11 mouse cellular contexts compared by ENCODE assay signal in genomic region chr4:41479456-41479804, GRCm38 (mm10). TPM values are rescaled to one million over a fixed set of nuclear protein-coding genes. Genes with fewer than 3 reads are reported as not detected.
DNase-seq lines count a peak whose midpoint lies in the region; ATAC-seq lines count a peak whose summit lies in the region.
"Had no signal": no experiment of that assay in that cellular context is flagged by ENCODE, and none has a peak within 500 bp of the region (broad histone marks: within the 10 kb centered on the region; RNA-seq: fewer than 3 reads in every experiment).

No protein-coding gene starts in this region.

- peak overlapping the region; percentile 13; the same call in 1 of the 2 replicates for H3K9ac ChIP-seq in hindbrain, embryonic 13.5 days
- no peak overlapping the region for H3K9ac ChIP-seq in hindbrain, embryonic 14.5 days
- no peak overlapping the region for H3K9ac ChIP-seq in intestine, embryonic 15.5 days

- no peak for DNase-seq in hindbrain, embryonic 14.5 days (ENCODE audit: low spot score)
- peak; percentile 47 for DNase-seq in ovary, postnatal 14 days (ENCODE audit: low spot score)
- no peak for DNase-seq in ovary, postnatal 10 days (ENCODE audit: low spot score)
- DNase-seq in embryo, embryonic 10.5 days (ENCODE audit: low spot score) = no peak
- DNase-seq: thymus, postnatal 14 days had no signal

- 0 out of 2 replicates have a peak, but pooled peaks cover 3% of the 10 kb centered on the region for H3K4me1 ChIP-seq in hindbrain, embryonic 13.5 days (replicated peaks)
- H3K4me1 ChIP-seq in hindbrain, embryonic 14.5 days (replicated peaks; ENCODE audit: control insufficient read depth, insufficient read depth, low read length) = no peaks in the 10 kb centered on the region
- peaks cover 12% of the 10 kb centered on the region for H3K4me1 ChIP-seq in intestine, embryonic 15.5 days (replicated peaks)

- H3K36me3 ChIP-seq in hindbrain, embryonic 13.5 days = peaks cover 45% of the 10 kb centered on the region
- peaks cover 7% of the 10 kb centered on the region; the same call in 1 of the 2 replicates for H3K36me3 ChIP-seq in hindbrain, embryonic 14.5 days (replicated peaks; ENCODE audit: control insufficient read depth, insufficient read depth)
- H3K36me3 ChIP-seq in intestine, embryonic 15.5 days = no peaks in the 10 kb centered on the region

- no peak for ATAC-seq in hindbrain, embryonic 13.5 days (ENCODE audit: low FRiP score)
- no peak for ATAC-seq in hindbrain, embryonic 14.5 days (ENCODE audit: low FRiP score)
- peak; percentile 71; the same call in 1 of the 2 replicates for ATAC-seq in intestine, embryonic 15.5 days
- no peak for ATAC-seq in erythroid progenitor cell, adult 5-6 weeks (replicated peaks; ENCODE audit: low FRiP score, poor library complexity, severe bottlenecking)

- no peak overlapping the region for H3K4me2 ChIP-seq in hindbrain, embryonic 13.5 days
- no peak overlapping the region for H3K4me2 ChIP-seq in hindbrain, embryonic 14.5 days (replicated peaks)
- no peak overlapping the region for H3K4me2 ChIP-seq in intestine, embryonic 15.5 days (replicated peaks)

- H3K27ac ChIP-seq in hindbrain, embryonic 13.5 days = no peak overlapping the region
- no peak overlapping the region for H3K27ac ChIP-seq in hindbrain, embryonic 14.5 days
- H3K27ac ChIP-seq in intestine, embryonic 15.5 days = peak overlapping the region; percentile 34; the same call in 1 of the 2 replicates

- H3K4me3 ChIP-seq in hindbrain, embryonic 13.5 days = no peak overlapping the region
- H3K4me3 ChIP-seq in hindbrain, embryonic 14.5 days (replicated peaks; ENCODE audit: low read length) = no peak overlapping the region
- no peak overlapping the region for H3K4me3 ChIP-seq in intestine, embryonic 15.5 days (replicated peaks)
- H3K4me3 ChIP-seq: myocyte had no signal

- 75% methylated on average over 1 of the region's 1 CpGs for WGBS in hindbrain, embryonic 13.5 days
- WGBS in hindbrain, embryonic 14.5 days = 76% methylated on average over 1 of the region's 1 CpGs
- WGBS in intestine, embryonic 15.5 days = 61% methylated on average over 1 of the region's 1 CpGs

- H3K9me3 ChIP-seq in hindbrain, embryonic 13.5 days = no peaks in the 10 kb centered on the region
- no peaks in the 10 kb centered on the region for H3K9me3 ChIP-seq in hindbrain, embryonic 14.5 days (ENCODE audit: control insufficient read depth, low read length)
- H3K9me3 ChIP-seq in intestine, embryonic 15.5 days = no peaks in the 10 kb centered on the region

- no peaks in the 10 kb centered on the region for H3K27me3 ChIP-seq in hindbrain, embryonic 13.5 days
- H3K27me3 ChIP-seq in hindbrain, embryonic 14.5 days (ENCODE audit: control insufficient read depth, insufficient read depth, low read length) = no peaks in the 10 kb centered on the region
- no peaks in the 10 kb centered on the region for H3K27me3 ChIP-seq in intestine, embryonic 15.5 days (replicated peaks)
- H3K27me3 ChIP-seq: CH12.LX had no signal

RNA-seq across cellular contexts. Expression of gene Nudt2, which starts 14.5 kb away (rescaled TPM):
- polyA plus RNA-seq in hindbrain, embryonic 13.5 days (2015; fragmentation: Nextera tagmentation; extraction: Ambion mirVana) = 58.0 and 60.4 TPM in 2 replicates
- 72.5 and 82.6 TPM in 2 replicates for polyA plus RNA-seq in hindbrain, embryonic 14.5 days (2014; fragmentation: Nextera tagmentation; extraction: Ambion mirVana)
- polyA plus RNA-seq in intestine, embryonic 15.5 days (2015; fragmentation: Nextera tagmentation; extraction: Ambion mirVana) = 61.4 and 62.3 TPM in 2 replicates
- total RNA-seq in erythroid progenitor cell, adult 5-6 weeks (2015; ENCODE audit: low replicate concordance) = 1.8 TPM in 1 of 2 replicates, not detected in the other
- total RNA-seq in erythroid progenitor cell, adult 5-6 weeks (2017; ENCODE audit: low replicate concordance) = 18.2 TPM in 1 of 2 replicates, not detected in the other

RNA-seq across cellular contexts. Expression of gene Kif24, which starts 14.7 kb away (rescaled TPM):
- 4.6 and 5.1 TPM in 2 replicates for polyA plus RNA-seq in hindbrain, embryonic 13.5 days (2015; fragmentation: Nextera tagmentation; extraction: Ambion mirVana)
- polyA plus RNA-seq in hindbrain, embryonic 14.5 days (2014; fragmentation: Nextera tagmentation; extraction: Ambion mirVana) = 2.3 and 3.4 TPM in 2 replicates
- 5.2 and 6.8 TPM in 2 replicates for polyA plus RNA-seq in intestine, embryonic 15.5 days (2015; fragmentation: Nextera tagmentation; extraction: Ambion mirVana)
- total RNA-seq in erythroid progenitor cell, adult 5-6 weeks (2015; ENCODE audit: low replicate concordance) = 80.0 and 122 TPM in 2 replicates
- total RNA-seq in erythroid progenitor cell, adult 5-6 weeks (2017; ENCODE audit: low replicate concordance) = 92.7 and 96.0 TPM in 2 replicates

RNA-seq across cellular contexts. Expression of gene AI464131, which starts 23.4 kb away (rescaled TPM):
- 7.0 TPM in 2 replicates for polyA plus RNA-seq in hindbrain, embryonic 13.5 days (2015; fragmentation: Nextera tagmentation; extraction: Ambion mirVana)
- polyA plus RNA-seq in hindbrain, embryonic 14.5 days (2014; fragmentation: Nextera tagmentation; extraction: Ambion mirVana) = 10.3 and 12.4 TPM in 2 replicates
- polyA plus RNA-seq in intestine, embryonic 15.5 days (2015; fragmentation: Nextera tagmentation; extraction: Ambion mirVana) = 8.1 and 9.4 TPM in 2 replicates
- not detected in 2 replicates for total RNA-seq in erythroid progenitor cell, adult 5-6 weeks (2015; ENCODE audit: low replicate concordance)
- 0.45 TPM in 1 of 2 replicates, not detected in the other for total RNA-seq in erythroid progenitor cell, adult 5-6 weeks (2017; ENCODE audit: low replicate concordance)

RNA-seq across cellular contexts. Expression of gene 1110017D15Rik, which starts 37.7 kb away (rescaled TPM):
- polyA plus RNA-seq in hindbrain, embryonic 13.5 days (2015; fragmentation: Nextera tagmentation; extraction: Ambion mirVana) = 9.8 and 17.9 TPM in 2 replicates
- 19.5 and 24.2 TPM in 2 replicates for polyA plus RNA-seq in hindbrain, embryonic 14.5 days (2014; fragmentation: Nextera tagmentation; extraction: Ambion mirVana)
- polyA plus RNA-seq in intestine, embryonic 15.5 days (2015; fragmentation: Nextera tagmentation; extraction: Ambion mirVana) = 0.28 and 0.55 TPM in 2 replicates
- total RNA-seq in erythroid progenitor cell, adult 5-6 weeks (2015; ENCODE audit: low replicate concordance) = not detected in 2 replicates
- not detected in 2 replicates for total RNA-seq in erythroid progenitor cell, adult 5-6 weeks (2017; ENCODE audit: low replicate concordance)
- total RNA-seq: CH12.LX had no signal
- polyA plus RNA-seq: liver, embryonic 16.5 days had no signal
